Mouse (Mus musculus) CH12.LX (cell line): Measurements from ENCODE around the gene Arhgef10l. TPM values are rescaled to one million over a fixed set of nuclear protein-coding genes. Genes with fewer than 3 reads are reported as not detected.

Experiments
- DNase-seq: peaks from one replicate; pipeline ENCODE4 v3.0.0-alpha.2; 2013; ENCODE audit errors: extremely low read depth
- H3K27ac ChIP-seq: 2 replicates; pipeline ENCODE4 v1.5.1; 2012; ENCODE audit warnings: low read depth, mild to moderate bottlenecking, control low read depth, moderate library complexity; ENCODE audit not compliant: insufficient read depth
- H3K27me3 ChIP-seq: replicated peaks from 2 replicates; pipeline ENCODE3; 2012; ENCODE audit warnings: inconsistent platforms
- H3K36me3 ChIP-seq, 2 experiments: replicated peaks in 1 of 2; 2 replicates each; pipeline versions ENCODE3 to v1.6.1; 2012; ENCODE audit warnings: inconsistent platforms in 1 of 2, low read length in 1 of 2, mild to moderate bottlenecking in 1 of 2, mixed read lengths in 1 of 2, moderate library complexity in 1 of 2; ENCODE audit not compliant: control insufficient read depth in 1 of 2, insufficient read depth in 1 of 2
- H3K4me1 ChIP-seq, 2 experiments: 2 replicates each; pipeline ENCODE4 v1.6.1; 2012; ENCODE audit warnings: inconsistent platforms in 1 of 2, moderate library complexity in 1 of 2; ENCODE audit not compliant: insufficient read depth in 2 of 2, control insufficient read depth in 1 of 2
- H3K4me2 ChIP-seq: 2 replicates; pipeline ENCODE4 v1.6.1; 2012; ENCODE audit warnings: low read depth, mild to moderate bottlenecking, control low read depth; ENCODE audit not compliant: poor library complexity, insufficient read depth, severe bottlenecking
- H3K4me3 ChIP-seq, 3 experiments: fragments of 150-350 bp in 1 of 3; sonication (generic) in 1 of 3; replicated peaks in 1 of 3; 2 replicates each; pipeline versions ENCODE3 to v1.5.1; 2011 to 2012; ENCODE audit warnings: low read depth in 2 of 3, low read length in 2 of 3, mild to moderate bottlenecking in 2 of 3, moderate library complexity in 2 of 3, control low read depth in 1 of 3, improper control_type of control experiment in 1 of 3, inconsistent platforms in 1 of 3, mixed read lengths in 1 of 3; ENCODE audit not compliant: poor library complexity in 1 of 3
- H3K79me2 ChIP-seq: replicated peaks from 2 replicates; pipeline ENCODE4 v1.6.1; 2012; ENCODE audit warnings: mild to moderate bottlenecking, moderate library complexity; ENCODE audit not compliant: control insufficient read depth, poor library complexity, insufficient read depth, severe bottlenecking; ENCODE audit errors: extremely low read depth
- H3K9ac ChIP-seq: 2 replicates; pipeline ENCODE4 v1.6.1; 2012; ENCODE audit warnings: low read depth, mild to moderate bottlenecking, control low read depth, moderate library complexity; ENCODE audit not compliant: insufficient read depth
- H3K9me3 ChIP-seq: replicated peaks from 2 replicates; pipeline ENCODE3; 2012; ENCODE audit warnings: low read length, inconsistent platforms, mixed read lengths
- BHLHE40 ChIP-seq: IDR thresholded peaks from 2 replicates; pipeline ENCODE4 v1.6.1; 2011; ENCODE audit warnings: mild to moderate bottlenecking, low read depth, low read length, improper control_type of control experiment
- CHD1 ChIP-seq: IDR thresholded peaks from 2 replicates; pipeline ENCODE4 v1.6.1; 2012; ENCODE audit warnings: low read depth, low read length, improper control_type of control experiment, inconsistent platforms
- CHD2 ChIP-seq: IDR thresholded peaks from 2 replicates; pipeline ENCODE4 v1.6.1; 2011; ENCODE audit warnings: low read length, improper control_type of control experiment
- CTCF ChIP-seq, 2 experiments: IDR thresholded peaks in 1 of 2; conservative IDR thresholded peaks in 1 of 2; 2 replicates each; pipeline ENCODE4 v1.5.1; 2011 to 2012; ENCODE audit warnings: low read depth in 2 of 2, low read length in 2 of 2, improper control_type of control experiment in 1 of 2, inconsistent platforms in 1 of 2, mild to moderate bottlenecking in 1 of 2, moderate library complexity in 1 of 2
- E2F4 ChIP-seq: IDR thresholded peaks from 2 replicates; pipeline ENCODE4 v1.6.1; 2011; ENCODE audit warnings: low read depth, low read length, improper control_type of control experiment; ENCODE audit not compliant: insufficient replicate concordance
- ELF1 ChIP-seq: IDR thresholded peaks from 2 replicates; pipeline ENCODE4 v1.6.1; 2014; ENCODE audit warnings: low read depth, mild to moderate bottlenecking, inconsistent platforms, low read length, improper control_type of control experiment
- EP300 ChIP-seq: IDR thresholded peaks from 2 replicates; pipeline ENCODE4 v1.6.1; 2011; ENCODE audit warnings: low read length, improper control_type of control experiment
- ETS1 ChIP-seq: conservative IDR thresholded peaks from 2 replicates; pipeline ENCODE4 v1.6.1; 2012; ENCODE audit warnings: low read depth, mild to moderate bottlenecking, inconsistent platforms, low read length, improper control_type of control experiment, moderate library complexity
- GABPA ChIP-seq: IDR thresholded peaks from 2 replicates; pipeline ENCODE4 v1.6.1; 2012; ENCODE audit warnings: low read depth, low read length, improper control_type of control experiment, inconsistent platforms; ENCODE audit not compliant: insufficient replicate concordance
- HCFC1 ChIP-seq: IDR thresholded peaks from 2 replicates; pipeline ENCODE4 v1.6.1; 2012; ENCODE audit warnings: low read depth, mild to moderate bottlenecking, inconsistent platforms, low read length, improper control_type of control experiment
- IRF4 ChIP-seq: IDR thresholded peaks from 2 replicates; pipeline ENCODE4 v1.6.1; 2014; ENCODE audit warnings: low read depth, mild to moderate bottlenecking, inconsistent platforms, low read length, improper control_type of control experiment
- JUN ChIP-seq: IDR thresholded peaks from 2 replicates; pipeline ENCODE4 v1.6.1; 2011; ENCODE audit warnings: low read depth, mild to moderate bottlenecking, low read length, improper control_type of control experiment, moderate library complexity; ENCODE audit not compliant: insufficient read depth
- JUND ChIP-seq: conservative IDR thresholded peaks from 2 replicates; pipeline ENCODE4 v1.6.1; 2011; ENCODE audit warnings: low read depth, low read length, improper control_type of control experiment
- MAFK ChIP-seq: IDR thresholded peaks from 2 replicates; pipeline ENCODE4 v1.6.1; 2011; ENCODE audit warnings: low read length, improper control_type of control experiment; ENCODE audit not compliant: insufficient replicate concordance
- MAX ChIP-seq: IDR thresholded peaks from 2 replicates; pipeline ENCODE4 v1.6.1; 2011; ENCODE audit warnings: low read length, improper control_type of control experiment
- MAZ ChIP-seq: IDR thresholded peaks from 2 replicates; pipeline ENCODE4 v1.6.1; 2012; ENCODE audit warnings: low read depth, mild to moderate bottlenecking, inconsistent platforms, low read length, improper control_type of control experiment, moderate library complexity
- MEF2A ChIP-seq: IDR thresholded peaks from 2 replicates; pipeline ENCODE4 v1.6.1; 2014; ENCODE audit warnings: low read depth, mild to moderate bottlenecking, inconsistent platforms, low read length, improper control_type of control experiment, borderline replicate concordance
- MXI1 ChIP-seq: IDR thresholded peaks from 2 replicates; pipeline ENCODE4 v1.6.1; 2011; ENCODE audit warnings: mild to moderate bottlenecking, low read depth, low read length, improper control_type of control experiment
- NELFE ChIP-seq: IDR thresholded peaks from 2 replicates; pipeline ENCODE4 v1.6.1; 2011; ENCODE audit warnings: low read depth, low read length, improper control_type of control experiment
- NRF1 ChIP-seq: IDR thresholded peaks from 2 replicates; pipeline ENCODE4 v1.6.1; 2014; ENCODE audit warnings: low read depth, mild to moderate bottlenecking, inconsistent platforms, low read length, improper control_type of control experiment, moderate library complexity
- PAX5 ChIP-seq: IDR thresholded peaks from 2 replicates; pipeline ENCODE4 v1.6.1; 2012; ENCODE audit warnings: low read length, inconsistent platforms, mixed read lengths
- RAD21 ChIP-seq: IDR thresholded peaks from 2 replicates; pipeline ENCODE4 v1.6.1; 2011; ENCODE audit warnings: low read depth, mild to moderate bottlenecking, low read length, improper control_type of control experiment, moderate library complexity
- RCOR1 ChIP-seq: conservative IDR thresholded peaks from 2 replicates; pipeline ENCODE4 v1.6.1; 2012; ENCODE audit warnings: low read depth, mild to moderate bottlenecking, inconsistent platforms, low read length, improper control_type of control experiment
- SIN3A ChIP-seq: IDR thresholded peaks from 2 replicates; pipeline ENCODE4 v1.6.1; 2012; ENCODE audit warnings: low read length, improper control_type of control experiment, inconsistent platforms
- SMC3 ChIP-seq: IDR thresholded peaks from 2 replicates; pipeline ENCODE4 v1.6.1; 2011; ENCODE audit warnings: low read depth, low read length, improper control_type of control experiment
- TBP ChIP-seq: conservative IDR thresholded peaks from 2 replicates; pipeline ENCODE4 v1.6.1; 2011; ENCODE audit warnings: low read depth, low read length, improper control_type of control experiment
- TCF12 ChIP-seq: IDR thresholded peaks from 2 replicates; pipeline ENCODE4 v1.6.1; 2014; ENCODE audit warnings: low read depth, mild to moderate bottlenecking, inconsistent platforms, low read length, improper control_type of control experiment
- USF2 ChIP-seq: conservative IDR thresholded peaks from 2 replicates; pipeline ENCODE4 v1.6.1; 2011; ENCODE audit warnings: low read depth, low read length, improper control_type of control experiment
- ZKSCAN1 ChIP-seq: IDR thresholded peaks from 2 replicates; pipeline ENCODE4 v1.6.1; 2012; ENCODE audit warnings: low read depth, inconsistent platforms, low read length, improper control_type of control experiment, borderline replicate concordance
- ZMIZ1 ChIP-seq: IDR thresholded peaks from 2 replicates; pipeline ENCODE4 v1.6.1; 2012; ENCODE audit warnings: low read depth, mild to moderate bottlenecking, inconsistent platforms, low read length, improper control_type of control experiment
- ZNF384 ChIP-seq: IDR thresholded peaks from 2 replicates; pipeline ENCODE4 v1.6.1; 2012; ENCODE audit warnings: low read depth, low read length, improper control_type of control experiment, inconsistent platforms
- dilution Hi-C: fragments of 300-500 bp; cut with MboI; formaldehyde crosslinking; loops from 2 replicates; pipeline ENCODE4 v1.14.3; 2020; ENCODE audit warnings: low sequenced_read_pairs; ENCODE audit not compliant: extremely low pct_unique_long_range_greater_than_20kb, extremely low pct_ligation_motif_present
- in situ Hi-C: fragments of 300-500 bp; cut with MboI; formaldehyde crosslinking; loops from 3 replicates; pipeline ENCODE4 v1.14.3; 2019; ENCODE audit warnings: low sequenced_read_pairs, low pct_ligation_motif_present, low pct_unique_long_range_greater_than_20kb, mixed read lengths
- polyA plus RNA-seq: library from polyadenylated mRNA; unstranded; fragments of >175 nt; gene quantifications from 2 replicates; pipeline ENCODE4 v1.2.1, GENCODE M21; 2012; ENCODE audit warnings: low read depth; ENCODE audit not compliant: insufficient read length
- total RNA-seq, 2 experiments: library from RNA; depleted of rRNA; stranded (reverse); fragments of 300-350 nt in 1 of 2; fragments of >200 nt in 1 of 2; gene quantifications; 2 replicates each; pipeline ENCODE4 v1.2.3; 2012 to 2014

The Arhgef10l gene
- total and polyA plus RNA-seq, 3 experiments: 4.5 to 15.8 (median 10.2) TPM

DNA sequence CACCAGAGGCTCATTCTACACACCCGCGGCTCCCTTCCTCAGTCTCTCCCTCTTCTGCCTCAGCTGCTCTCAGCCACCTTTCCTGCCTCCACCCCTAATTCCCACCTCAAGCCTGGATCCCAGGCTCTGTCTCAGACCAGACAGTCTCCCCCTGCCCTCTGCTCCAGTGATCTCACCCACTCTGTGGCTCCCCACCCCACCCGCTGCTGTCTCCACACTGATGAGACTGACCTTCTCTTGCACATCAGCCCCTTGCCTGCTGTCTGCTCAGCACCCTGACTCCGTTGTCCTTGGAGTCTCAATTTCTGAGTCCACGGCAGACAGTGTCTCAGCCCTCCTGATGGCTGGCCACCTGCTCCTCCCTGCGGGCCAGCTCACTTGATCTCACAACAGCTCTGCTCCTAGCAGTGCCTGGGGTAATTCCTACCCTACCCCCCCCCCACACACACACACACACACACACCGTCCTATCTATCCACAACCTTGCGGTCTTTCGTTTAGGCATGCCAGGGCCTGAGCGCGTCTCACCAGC, 37.3 kb downstream of the Arhgef10l start:
- H3K79me2 ChIP-seq: no peaks in the 10 kb centered on the region
- dilution Hi-C loops: no loop called here
- no peaks in the 10 kb centered on the region for H3K36me3 ChIP-seq
- H3K27me3 ChIP-seq: peaks cover 65% of the 10 kb centered on the region
- no peak overlapping the region for H3K9ac ChIP-seq
- H3K4me3 ChIP-seq: no peak overlapping the region
- H3K9me3 ChIP-seq: no peaks in the 10 kb centered on the region
- peaks cover 5 to 12% of the 10 kb centered on the region in 2 experiments; a peak in 2 of 4 replicates for H3K4me1 ChIP-seq
- no peak for DNase-seq
- H3K4me2 ChIP-seq: no peak overlapping the region
- TF ChIP-seq USF2 (no peak), RAD21 (no peak), CHD2 (no peak), NELFE (no peak), ELF1 (no peak), GABPA (no peak), IRF4 (no peak), MAFK (no peak), MAZ (no peak), MXI1 (no peak), CHD1 (no peak), EP300 (no peak), E2F4 (no peak), RCOR1 (no peak), ETS1 (no peak), CTCF (conservative IDR thresholded peaks at IDR 0.05 in 1 of 2, IDR thresholded peaks at IDR 0.05 in 1 of 2; ENCODE audit: low read depth in 2 of 2, low read length in 2 of 2) (no peak), BHLHE40 (no peak), SIN3A (no peak), TBP (no peak)
- no peak overlapping the region for H3K27ac ChIP-seq
- in situ Hi-C loops: no loop called here

GRCm38 (mm10) chr4:140625651-140626525, 39.9 kb downstream of the Arhgef10l start:
- TF ChIP-seq TCF12 (no peak), JUND (no peak), NRF1 (no peak), EP300 (no peak), E2F4 (no peak), ZNF384 (no peak), HCFC1 (no peak), PAX5 (no peak), CHD2 (no peak), RCOR1 (no peak), ZKSCAN1 (no peak), SMC3 (no peak), ETS1 (no peak), ZMIZ1 (no peak), MAX (no peak), MEF2A (no peak), JUN (no peak), RAD21 (no peak), CHD1 (no peak)
- Histone ChIP-seq H3K27ac (no peak overlapping the region), H3K36me3 (no peaks in the 10 kb centered on the region), H3K9me3 (no peaks in the 10 kb centered on the region), H3K4me3 (no peak overlapping the region), H3K27me3 (peaks cover 53% of the 10 kb centered on the region), H3K79me2 (no peaks in the 10 kb centered on the region), H3K4me1 (peaks cover 13 to 15% of the 10 kb centered on the region in 2 experiments), H3K4me2 (no peak overlapping the region), H3K9ac (no peak overlapping the region)
- no peak for DNase-seq
- dilution Hi-C loops (no loop called here), in situ Hi-C loops (no loop called here)
